Mouse (Mus musculus): ENCODE results near the gene Tmem114. TPM values are rescaled to one million over a fixed set of nuclear protein-coding genes. Genes with fewer than 3 reads are reported as not detected.

Gene Tmem114
- total and polyA plus RNA-seq, 3 experiments = not detected

DNA sequence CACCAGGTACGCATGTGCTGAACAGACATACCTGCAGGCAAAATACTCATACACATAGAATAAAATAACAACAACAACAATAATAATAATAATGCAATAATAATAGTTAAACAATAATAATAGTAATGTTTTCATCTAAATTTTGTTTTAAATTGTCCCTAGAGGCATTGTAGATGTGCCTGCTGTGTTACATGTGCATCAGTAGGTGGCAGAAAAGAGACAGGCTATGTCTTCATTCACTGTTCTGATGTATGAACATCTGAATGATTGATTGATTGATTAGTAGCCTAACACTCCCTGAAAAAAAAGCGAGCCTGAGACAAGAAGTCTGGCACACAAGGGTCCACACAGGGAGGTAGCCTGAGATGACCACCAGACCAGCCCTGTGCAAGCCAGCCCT, 22.3 kb downstream of the Tmem114 start:
- H3K27me3 ChIP-seq (ENCODE audit: insufficient read depth, low read length) = peaks cover 4% of the 10 kb centered on the region; the same call in 1 of the 2 replicates
- no peaks in the 10 kb centered on the region for H3K4me1 ChIP-seq (ENCODE audit: insufficient read depth, low read depth, low read length)
- no peak for DNase-seq (ENCODE audit: low spot score)
- no peak for ATAC-seq (ENCODE audit: extremely low read depth, insufficient number of reproducible peaks, low FRiP score, poor library complexity, severe bottlenecking)
- H3K4me3 ChIP-seq (ENCODE audit: low read depth, low read length) = no peak overlapping the region
- TF ChIP-seq GATA2 (IDR thresholded peaks at IDR 0.05; ENCODE audit: borderline replicate concordance, low read depth, low read length) (no peak), POLR2AphosphoS5 (IDR thresholded peaks at IDR 0.05; ENCODE audit: insufficient replicate concordance, low read depth, low read length) (no peak), CTCF (IDR thresholded peaks at IDR 0.05; ENCODE audit: low read depth, low read length) (no peak), TAL1 (conservative IDR thresholded peaks at IDR 0.05; ENCODE audit: low read depth, low read length) (no peak), GATA1 (IDR thresholded peaks at IDR 0.05; ENCODE audit: borderline replicate concordance, low read length) (no peak)
- no peaks in the 10 kb centered on the region for H3K36me3 ChIP-seq (replicated peaks)
- H3K9me3 ChIP-seq (replicated peaks) = no peaks in the 10 kb centered on the region

DNA sequence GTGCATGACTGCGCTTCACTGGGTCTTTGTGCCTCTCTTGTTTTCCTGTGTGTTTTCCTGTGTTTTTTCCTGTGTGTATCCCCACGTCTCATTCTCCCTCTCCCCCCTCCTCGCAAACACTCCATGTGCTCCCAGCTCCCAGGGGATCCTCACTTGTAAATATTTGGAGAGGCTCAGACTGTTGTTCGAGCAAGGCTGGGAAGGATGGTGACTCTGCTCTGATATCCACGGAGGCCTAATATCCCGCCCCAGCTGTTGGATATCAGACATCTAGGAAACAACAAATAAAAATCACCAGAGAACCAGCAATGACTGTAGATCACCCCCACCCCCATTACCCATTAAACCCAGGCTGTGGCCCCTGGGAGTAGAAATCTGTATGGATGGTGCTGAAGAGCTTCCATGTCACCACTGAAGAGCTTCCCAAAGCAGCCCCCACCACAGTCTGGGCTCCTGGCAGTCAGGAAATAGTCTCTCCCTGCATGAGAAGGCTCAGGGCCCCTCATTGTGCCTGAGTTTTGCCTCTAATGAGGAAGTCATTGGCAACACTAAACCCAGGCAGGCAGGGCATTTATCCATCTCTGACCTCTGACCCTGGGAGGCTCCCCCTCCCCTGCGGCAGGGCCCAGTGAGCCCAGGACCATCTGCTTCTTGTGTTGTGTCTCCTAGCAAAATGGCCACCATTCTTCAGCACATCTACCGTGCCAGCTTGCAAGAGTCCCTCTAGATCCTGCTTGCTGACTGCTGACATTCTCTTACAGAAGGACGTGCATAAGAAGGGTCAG, 23.6 kb downstream of the Tmem114 start:
- Histone ChIP-seq H3K9me3 (replicated peaks) (no peaks in the 10 kb centered on the region), H3K27me3 (ENCODE audit: insufficient read depth, low read length) (peaks cover 4% of the 10 kb centered on the region; the same call in 1 of the 2 replicates), H3K36me3 (replicated peaks) (no peaks in the 10 kb centered on the region), H3K4me3 (ENCODE audit: low read depth, low read length) (no peak overlapping the region), H3K4me1 (ENCODE audit: insufficient read depth, low read depth, low read length) (no peaks in the 10 kb centered on the region)
- ATAC-seq (ENCODE audit: extremely low read depth, insufficient number of reproducible peaks, low FRiP score, poor library complexity, severe bottlenecking) (no peak), DNase-seq (ENCODE audit: low spot score) (no peak)
- TF ChIP-seq GATA1 (IDR thresholded peaks at IDR 0.05; ENCODE audit: borderline replicate concordance, low read length) (no peak), TAL1 (conservative IDR thresholded peaks at IDR 0.05; ENCODE audit: low read depth, low read length) (no peak), POLR2AphosphoS5 (IDR thresholded peaks at IDR 0.05; ENCODE audit: insufficient replicate concordance, low read depth, low read length) (no peak)

DNA sequence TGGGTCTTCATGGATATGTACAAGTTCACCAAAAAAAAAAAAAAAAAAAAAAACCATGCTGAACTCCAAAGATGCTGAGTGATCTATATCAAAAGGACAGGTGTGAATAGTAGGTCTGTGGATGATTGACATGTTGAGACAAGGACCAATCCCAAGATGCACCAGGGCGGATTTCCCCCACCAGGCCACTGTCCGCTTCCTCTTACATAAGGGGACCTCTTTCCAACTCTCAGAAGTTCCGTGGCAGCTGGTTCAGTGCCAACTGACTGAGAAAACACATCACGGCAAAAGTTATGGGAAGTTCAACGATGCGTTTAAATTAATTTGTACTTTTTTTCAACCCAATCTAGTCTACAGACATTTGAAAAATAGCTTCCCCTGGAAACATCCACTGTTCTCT, 25.1 kb downstream of the Tmem114 start:
- DNase-seq (ENCODE audit: low spot score) (no peak), ATAC-seq (ENCODE audit: extremely low read depth, insufficient number of reproducible peaks, low FRiP score, poor library complexity, severe bottlenecking) (no peak)
- Histone ChIP-seq H3K27me3 (ENCODE audit: insufficient read depth, low read length) (peaks cover 4% of the 10 kb centered on the region; the same call in 1 of the 2 replicates), H3K9me3 (replicated peaks) (no peaks in the 10 kb centered on the region), H3K36me3 (replicated peaks) (no peaks in the 10 kb centered on the region), H3K4me1 (ENCODE audit: insufficient read depth, low read depth, low read length) (no peaks in the 10 kb centered on the region), H3K4me3 (ENCODE audit: low read depth, low read length) (no peak overlapping the region)
- TF ChIP-seq TAL1 (conservative IDR thresholded peaks at IDR 0.05; ENCODE audit: low read depth, low read length) = no peak
- TF ChIP-seq POLR2AphosphoS5 (IDR thresholded peaks at IDR 0.05; ENCODE audit: insufficient replicate concordance, low read depth, low read length) = no peak
- no peak for TF ChIP-seq CTCF (IDR thresholded peaks at IDR 0.05; ENCODE audit: low read depth, low read length)
- no peak for TF ChIP-seq GATA1 (IDR thresholded peaks at IDR 0.05; ENCODE audit: borderline replicate concordance, low read length)
- TF ChIP-seq GATA2 (IDR thresholded peaks at IDR 0.05; ENCODE audit: borderline replicate concordance, low read depth, low read length) = no peak

DNA sequence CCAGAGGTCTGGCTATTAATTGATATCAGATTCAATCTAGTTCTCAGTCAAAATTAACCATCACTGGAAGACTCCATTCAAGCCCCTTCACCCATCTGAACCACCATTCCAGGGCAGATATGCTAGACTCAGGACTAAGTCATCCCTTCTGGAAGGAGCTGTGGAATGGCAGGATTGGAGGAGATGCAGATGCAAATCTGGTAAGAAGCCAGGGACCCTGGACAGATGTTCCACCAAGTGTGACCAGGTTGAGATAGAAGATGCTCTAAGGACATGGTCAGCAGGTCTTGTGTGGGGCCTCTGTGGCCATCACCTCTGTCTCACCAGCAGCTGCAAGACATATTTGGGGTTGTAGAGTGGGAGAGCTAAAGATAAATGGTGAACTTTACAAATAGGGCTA, 30.0 kb downstream of the Tmem114 start:
- DNase-seq (ENCODE audit: low spot score) (no peak), ATAC-seq (ENCODE audit: extremely low read depth, insufficient number of reproducible peaks, low FRiP score, poor library complexity, severe bottlenecking) (no peak)
- TF ChIP-seq GATA1 (IDR thresholded peaks at IDR 0.05; ENCODE audit: borderline replicate concordance, low read length) (no peak), POLR2AphosphoS5 (IDR thresholded peaks at IDR 0.05; ENCODE audit: insufficient replicate concordance, low read depth, low read length) (no peak)
- no peak overlapping the region for H3K4me3 ChIP-seq (ENCODE audit: low read depth, low read length)
- no peaks in the 10 kb centered on the region for H3K4me1 ChIP-seq (ENCODE audit: insufficient read depth, low read depth, low read length)
- H3K27me3 ChIP-seq (ENCODE audit: insufficient read depth, low read length) = 0 out of 2 replicates have a peak, but pooled peaks cover 2% of the 10 kb centered on the region
- H3K9me3 ChIP-seq (replicated peaks) = no peaks in the 10 kb centered on the region
- H3K36me3 ChIP-seq (replicated peaks) = no peaks in the 10 kb centered on the region

DNA sequence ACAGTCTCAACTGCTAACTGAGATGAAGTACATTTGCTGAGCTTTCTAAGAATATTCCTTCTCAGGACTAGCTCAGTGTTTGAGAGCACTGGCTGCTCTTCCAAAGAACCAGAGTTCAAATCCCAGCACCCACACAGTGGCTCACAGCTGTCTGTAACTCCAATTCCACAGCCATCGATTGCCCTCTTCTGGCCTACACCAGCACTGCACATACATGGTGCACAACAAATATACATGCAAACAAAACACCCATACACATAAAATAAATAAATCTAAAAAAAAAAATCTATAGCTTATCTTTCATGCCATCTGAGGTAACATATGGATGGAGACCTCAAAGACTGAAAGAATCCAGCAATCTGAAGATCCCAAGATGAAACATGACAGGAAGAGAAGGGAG, 36.4 kb downstream of the Tmem114 start:
- TF ChIP-seq GATA1 (IDR thresholded peaks at IDR 0.05; ENCODE audit: borderline replicate concordance, low read length) (no peak), POLR2AphosphoS5 (IDR thresholded peaks at IDR 0.05; ENCODE audit: insufficient replicate concordance, low read depth, low read length) (no peak), TAL1 (conservative IDR thresholded peaks at IDR 0.05; ENCODE audit: low read depth, low read length) (no peak), GATA2 (IDR thresholded peaks at IDR 0.05; ENCODE audit: borderline replicate concordance, low read depth, low read length) (no peak), CTCF (IDR thresholded peaks at IDR 0.05; ENCODE audit: low read depth, low read length) (no peak)

DNA sequence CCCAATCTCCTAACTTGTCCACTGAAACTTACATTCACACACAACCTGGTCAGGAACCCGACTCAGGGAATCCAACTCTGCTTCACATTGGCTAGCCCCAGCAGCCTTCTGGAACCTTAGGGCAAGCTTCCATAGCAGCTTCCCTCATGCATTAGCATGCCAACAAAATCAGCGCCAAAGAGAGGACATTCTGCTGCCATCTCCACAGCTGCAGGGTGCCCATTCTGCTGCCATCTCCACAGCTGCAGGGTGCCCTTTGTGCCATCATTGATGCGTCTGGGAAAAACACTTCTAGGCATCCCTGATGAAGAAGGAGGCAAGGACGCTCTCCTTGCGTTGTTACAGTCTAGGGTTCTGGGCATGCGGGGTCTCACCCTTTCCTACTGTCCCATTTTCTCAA, 38.5 kb downstream of the Tmem114 start:
- Histone ChIP-seq H3K27me3 (ENCODE audit: insufficient read depth, low read length) (no peaks in the 10 kb centered on the region), H3K4me3 (ENCODE audit: low read depth, low read length) (no peak overlapping the region), H3K4me1 (ENCODE audit: insufficient read depth, low read depth, low read length) (no peaks in the 10 kb centered on the region), H3K9me3 (replicated peaks) (no peaks in the 10 kb centered on the region), H3K36me3 (replicated peaks) (no peaks in the 10 kb centered on the region)
- ATAC-seq (ENCODE audit: extremely low read depth, insufficient number of reproducible peaks, low FRiP score, poor library complexity, severe bottlenecking) (no peak), DNase-seq (ENCODE audit: low spot score) (no peak)
- TF ChIP-seq CTCF (IDR thresholded peaks at IDR 0.05; ENCODE audit: low read depth, low read length) = no peak

More for the DNA sequence above, 36.4 kb downstream of the Tmem114 start:
- Histone ChIP-seq H3K4me1 (ENCODE audit: insufficient read depth, low read depth, low read length) (no peaks in the 10 kb centered on the region), H3K36me3 (replicated peaks) (no peaks in the 10 kb centered on the region), H3K27me3 (ENCODE audit: insufficient read depth, low read length) (0 out of 2 replicates have a peak, but pooled peaks cover 2% of the 10 kb centered on the region), H3K4me3 (ENCODE audit: low read depth, low read length) (no peak overlapping the region), H3K9me3 (replicated peaks) (no peaks in the 10 kb centered on the region)
- DNase-seq (ENCODE audit: low spot score) = no peak
- no peak for ATAC-seq (ENCODE audit: extremely low read depth, insufficient number of reproducible peaks, low FRiP score, poor library complexity, severe bottlenecking)

All from G1E (cell line).